Mouse (Mus musculus): ENCODE measurements around the gene Vamp8. TPM values are rescaled to one million over a fixed set of nuclear protein-coding genes. Genes with fewer than 3 reads are reported as not detected.

Gene Vamp8
- total RNA-seq (2021): 1 to 10 TPM; 8.1 to 9.4 TPM

GRCm38 (mm10) chr6:72389941-72390771, at the start of gene Vamp8:
Vamp8 (minus strand) TSS chr6:72390703.
- intact Hi-C loops (cut with DNase I): no loop called here
- DNase-seq (ENCODE audit: extremely low spot score in 1 of 2, low spot score in 2 of 2): peak; percentile 30 to 88

GRCm38 (mm10) chr6:72439355-72440185, 49.1 kb upstream of the Vamp8 start, which contains the start of gene Mat2a:
Mat2a (minus strand) TSS chr6:72439558.
- DNase-seq (ENCODE audit: extremely low spot score in 1 of 2, low spot score in 2 of 2): peak; percentile 96
- intact Hi-C loops (cut with DNase I): no loop called here

DNA sequence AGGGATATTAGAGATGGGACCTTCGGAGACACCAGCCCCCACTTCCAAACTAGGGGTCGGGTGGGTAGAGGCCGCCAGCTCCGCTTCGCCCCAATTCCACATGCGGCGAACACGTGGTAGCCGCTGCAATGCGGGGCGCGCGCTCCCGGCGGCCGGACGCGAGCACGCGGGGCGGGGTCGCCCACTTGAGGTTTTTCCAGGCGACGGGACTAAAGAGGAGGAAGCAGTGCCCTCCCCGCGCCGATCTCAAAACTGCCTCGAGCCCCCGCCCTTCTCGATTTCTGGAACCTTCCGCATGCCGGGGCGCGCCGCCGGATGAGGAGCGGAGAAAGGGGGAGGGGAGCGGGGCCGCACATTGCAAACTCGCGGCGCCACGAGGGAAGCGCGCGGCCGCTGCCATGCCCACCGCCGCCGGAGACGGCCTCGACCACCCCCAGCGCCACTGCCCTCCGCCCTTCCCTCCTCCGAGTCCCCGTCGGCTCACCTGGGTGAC, 48.4 kb upstream of the Vamp8 start:
- DNase-seq (ENCODE audit: extremely low spot score in 1 of 2, low spot score in 2 of 2): peak; percentile 92 to 97
- intact Hi-C loops (cut with DNase I): no loop called here

GRCm38 (mm10) chr6:72438226-72438625, 47.7 kb upstream of the Vamp8 start:
- DNase-seq (ENCODE audit: extremely low spot score in 1 of 2, low spot score in 2 of 2): no peak
- intact Hi-C loops (cut with DNase I): no loop called here

DNA sequence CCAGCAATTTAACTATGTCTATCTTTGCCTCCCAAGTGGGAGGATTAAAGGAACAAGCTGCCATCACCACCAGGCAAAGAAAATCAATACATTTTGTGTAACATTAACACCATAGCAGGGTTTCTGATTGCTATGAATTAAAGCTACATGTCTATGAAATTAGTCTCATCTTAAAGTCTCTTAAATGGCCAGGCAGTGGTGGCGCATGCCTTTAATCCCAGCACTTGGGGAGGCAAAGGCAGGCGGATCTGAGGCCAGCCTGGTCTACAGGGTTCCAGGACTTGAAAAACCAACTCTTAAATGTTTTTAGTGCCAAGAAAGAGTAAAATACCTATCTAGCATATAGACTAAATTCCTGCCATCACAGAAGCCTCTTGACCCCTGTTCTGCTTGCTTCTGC, 41.6 kb upstream of the Vamp8 start:
- DNase-seq (ENCODE audit: extremely low spot score in 1 of 2, low spot score in 2 of 2): no peak
- intact Hi-C loops (cut with DNase I): no loop called here

DNA sequence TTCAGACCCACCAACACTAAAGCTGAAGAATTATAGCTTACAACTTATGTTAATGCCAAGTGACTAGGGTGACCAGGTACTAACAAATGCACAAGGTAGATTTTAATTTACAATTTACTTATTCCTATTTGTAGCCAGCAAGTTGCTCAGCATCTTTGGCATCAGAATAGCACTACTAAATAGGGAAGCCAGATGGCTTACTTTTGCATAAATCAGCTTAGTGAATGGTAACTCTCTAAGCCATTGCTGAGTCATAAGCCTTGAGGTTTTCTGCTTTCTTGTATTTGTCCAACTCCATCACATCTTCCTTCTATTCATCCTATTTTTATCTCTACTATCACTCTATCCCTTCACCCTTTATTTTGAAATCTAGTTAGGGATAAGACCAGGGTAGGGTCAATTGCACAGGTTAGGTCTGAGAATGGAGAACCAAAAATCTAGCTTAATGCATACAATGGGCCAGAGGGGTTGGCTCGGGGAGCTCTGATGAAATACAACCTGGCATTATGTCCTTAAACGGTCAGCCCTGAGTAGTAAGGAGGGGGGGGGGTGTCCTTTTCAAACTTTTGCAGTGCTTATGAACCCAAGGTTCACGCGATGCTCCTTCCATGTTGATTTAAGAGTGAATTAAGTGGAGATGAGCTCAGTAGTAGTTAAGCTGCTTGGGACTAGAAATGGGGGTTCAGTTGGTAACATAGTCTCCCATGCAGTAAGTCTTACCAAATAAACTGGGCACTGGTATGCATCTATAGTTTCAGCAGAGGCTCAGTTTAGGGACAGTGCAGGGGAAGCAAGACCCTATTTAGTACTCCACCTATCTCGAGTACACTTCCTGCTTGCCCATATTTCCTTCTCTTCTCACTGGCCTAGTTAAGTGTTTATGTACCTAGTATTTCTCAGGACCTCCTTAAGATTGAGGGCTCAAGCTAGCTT, 40.8 kb upstream of the Vamp8 start:
- intact Hi-C loops (cut with DNase I): no loop called here
- DNase-seq (ENCODE audit: extremely low spot score in 1 of 2, low spot score in 2 of 2): no peak

- no peak for DNase-seq (ENCODE audit: extremely low spot score in 1 of 2, low spot score in 2 of 2)
- intact Hi-C loops (cut with DNase I): loop anchor here (2.0 kb wide), 1 partner anchor 106 kb away; no protein-coding TSS in a partner anchor
These were observed 38.7 kb upstream of the Vamp8 start for GRCm38 (mm10) chr6:72429061-72429842.

GRCm38 (mm10) chr6:72428036-72428435, 37.5 kb upstream of the Vamp8 start:
- intact Hi-C loops (cut with DNase I): loop anchor here (2.0 kb wide), 1 partner anchor 107 kb away; no protein-coding TSS in a partner anchor
- DNase-seq (ENCODE audit: extremely low spot score in 1 of 2, low spot score in 2 of 2): peak; percentile 59 to 79

DNA sequence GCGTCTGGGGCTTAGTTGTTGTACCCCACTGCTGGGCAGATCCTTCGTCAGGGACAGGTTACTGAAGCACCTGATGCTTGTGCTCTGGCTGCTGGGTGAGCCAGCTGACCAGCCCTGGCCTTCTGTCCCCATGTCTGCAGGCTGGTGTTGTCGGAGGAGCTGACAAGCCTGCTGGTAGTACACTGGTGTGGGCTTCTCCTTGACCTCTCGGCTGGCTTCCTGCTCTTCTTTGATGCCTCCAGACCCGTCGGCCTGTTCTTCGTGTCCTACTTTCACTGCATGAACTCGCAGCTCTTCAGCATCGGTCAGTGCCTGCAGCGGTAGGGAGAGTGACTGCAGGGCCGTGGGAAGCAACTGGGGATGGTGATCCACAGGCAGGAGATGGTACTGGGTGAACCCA, 35.1 kb upstream of the Vamp8 start:
- intact Hi-C loops (cut with DNase I): no loop called here

DNA sequence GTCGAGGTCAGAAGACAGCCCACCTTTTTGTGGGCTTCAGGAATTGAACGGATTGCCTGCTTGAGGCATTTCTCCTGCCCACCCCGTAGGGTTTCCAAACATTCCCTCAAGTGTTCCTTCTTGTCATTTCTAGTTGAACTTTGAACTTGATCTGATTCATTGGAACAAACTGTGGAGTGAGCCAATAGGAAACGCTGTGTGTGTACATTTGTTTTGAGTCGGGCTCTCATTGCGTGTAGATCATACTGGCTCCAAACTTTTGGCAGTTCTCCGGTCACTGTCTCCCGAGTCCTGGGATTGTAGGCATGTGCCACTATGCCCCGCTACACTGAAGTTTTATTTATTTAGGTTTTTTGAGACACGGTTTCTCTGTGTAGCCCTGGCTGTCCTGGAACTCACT, 30.4 kb upstream of the Vamp8 start:
- DNase-seq (ENCODE audit: extremely low spot score in 1 of 2, low spot score in 2 of 2): no peak
- intact Hi-C loops (cut with DNase I): no loop called here

More for the DNA sequence above, 35.1 kb upstream of the Vamp8 start:
- no peak for DNase-seq (ENCODE audit: extremely low spot score in 1 of 2, low spot score in 2 of 2)

- no peak for DNase-seq (ENCODE audit: extremely low spot score in 1 of 2, low spot score in 2 of 2)
- intact Hi-C loops (cut with DNase I): no loop called here
These were observed 29.3 kb upstream of the Vamp8 start for GRCm38 (mm10) chr6:72419806-72420205.

DNA sequence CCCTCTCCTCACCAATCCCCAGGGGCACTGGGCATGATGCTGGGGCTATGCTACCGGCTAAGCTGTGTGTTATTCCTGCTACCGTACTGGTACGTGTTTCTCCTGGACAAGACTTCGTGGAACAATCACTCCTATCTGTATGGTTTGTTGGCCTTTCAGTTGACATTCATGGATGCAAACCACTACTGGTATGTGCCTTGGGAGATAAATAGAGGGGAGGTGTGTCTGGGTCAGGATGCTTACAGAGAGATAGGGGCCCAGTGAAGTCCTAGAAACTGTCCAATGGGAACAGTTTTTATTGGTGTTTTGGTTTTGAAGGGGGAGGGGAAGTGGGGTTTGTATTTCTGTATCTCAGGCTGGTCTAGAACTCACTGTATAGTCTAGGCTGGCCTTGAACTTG, 27.8 kb upstream of the Vamp8 start:
- intact Hi-C loops (cut with DNase I): no loop called here
- no peak for DNase-seq (ENCODE audit: extremely low spot score in 1 of 2, low spot score in 2 of 2)

DNA sequence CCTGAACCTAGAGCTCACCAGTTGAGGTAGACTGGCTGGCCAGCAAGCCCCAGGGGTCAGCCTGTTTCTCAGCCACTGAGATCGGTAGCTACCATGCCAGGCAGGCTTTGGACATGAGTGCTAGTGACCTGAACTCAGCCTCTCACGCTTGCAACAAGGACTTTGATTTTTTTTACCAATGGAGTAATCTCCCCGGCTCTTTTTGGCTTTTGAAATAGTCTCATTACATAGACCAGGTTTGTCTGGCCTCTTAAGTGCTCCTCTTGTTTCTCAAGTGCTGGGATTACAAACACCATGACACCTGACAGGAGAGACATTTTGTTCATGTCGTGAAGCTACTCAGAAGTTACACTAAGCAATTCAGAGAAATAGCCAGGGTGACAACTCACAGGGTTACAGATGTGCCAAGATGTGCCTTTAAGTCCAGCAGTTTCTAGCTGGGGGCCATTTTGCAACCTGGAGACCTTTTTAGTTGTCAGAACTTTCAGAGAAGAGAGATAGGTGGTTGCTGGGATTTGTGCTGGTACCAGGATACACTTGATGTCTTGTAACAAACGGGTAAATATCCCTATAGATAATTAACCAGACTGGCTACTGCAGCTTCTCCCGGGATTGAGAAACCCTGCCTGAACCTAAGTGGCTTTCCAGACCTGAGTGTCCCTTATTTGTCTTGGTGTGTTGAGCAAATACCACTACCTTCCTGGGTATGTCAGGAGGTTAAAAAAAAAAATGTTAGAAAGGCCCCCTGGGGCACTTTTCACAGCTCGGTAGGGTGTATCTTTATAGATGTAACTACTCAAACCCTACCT, 25.7 kb upstream of the Vamp8 start:
- no peak for DNase-seq (ENCODE audit: extremely low spot score in 1 of 2, low spot score in 2 of 2)
- intact Hi-C loops (cut with DNase I): no loop called here

GRCm38 (mm10) chr6:72415181-72415580, 24.7 kb upstream of the Vamp8 start:
- no peak for DNase-seq (ENCODE audit: extremely low spot score in 1 of 2, low spot score in 2 of 2)
- intact Hi-C loops (cut with DNase I): no loop called here

DNA sequence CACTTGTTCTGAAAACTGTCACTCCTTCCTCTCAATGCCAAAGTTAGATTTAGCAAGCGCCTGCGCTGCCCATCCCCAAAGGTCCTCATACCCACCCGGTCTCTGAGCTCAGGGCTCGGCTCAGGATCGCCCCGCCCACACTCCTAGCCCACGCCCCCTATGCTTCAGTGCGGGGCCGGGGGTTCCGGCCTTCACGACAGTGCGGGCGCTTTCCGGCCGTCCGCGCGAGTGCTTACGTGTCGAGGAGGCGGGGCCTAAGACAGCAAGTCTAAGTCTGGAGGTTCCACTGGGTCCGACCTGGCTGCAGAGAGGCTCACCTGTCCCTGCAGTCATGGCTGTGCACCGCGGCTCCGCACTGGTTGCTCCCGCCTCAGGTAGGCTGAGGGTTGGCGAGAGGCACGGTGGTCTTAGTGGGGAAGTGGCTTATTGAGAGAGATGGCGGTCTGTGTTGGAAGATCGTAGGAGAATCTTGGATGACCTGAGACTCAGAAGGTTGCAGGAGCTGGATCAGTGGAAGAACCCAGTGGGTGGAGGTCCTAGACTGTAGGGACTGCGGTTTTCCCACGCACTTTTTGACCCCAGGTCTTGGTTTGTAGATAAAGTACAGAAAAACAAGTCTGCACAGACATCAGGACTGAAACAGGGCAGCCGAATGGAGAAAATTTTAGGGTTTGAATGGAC, 23.7 kb upstream of the Vamp8 start, which contains the start of gene Ggcx:
TSS of gene Ggcx (plus strand) at position 233 of the 681 bp plus-strand sequence.
- peak; percentile 86 to 97 for DNase-seq (ENCODE audit: extremely low spot score in 1 of 2, low spot score in 2 of 2)
- intact Hi-C loops (cut with DNase I): no loop called here

GRCm38 (mm10) chr6:72410518-72410917, 20.0 kb upstream of the Vamp8 start:
- intact Hi-C loops (cut with DNase I): no loop called here
- DNase-seq (ENCODE audit: extremely low spot score in 1 of 2, low spot score in 2 of 2): no peak

Measured in left cerebral cortex, postnatal 10 days (tissue).